Comparison of ENCODE assay signal across 22 mouse cellular contexts in the genomic region with DNA sequence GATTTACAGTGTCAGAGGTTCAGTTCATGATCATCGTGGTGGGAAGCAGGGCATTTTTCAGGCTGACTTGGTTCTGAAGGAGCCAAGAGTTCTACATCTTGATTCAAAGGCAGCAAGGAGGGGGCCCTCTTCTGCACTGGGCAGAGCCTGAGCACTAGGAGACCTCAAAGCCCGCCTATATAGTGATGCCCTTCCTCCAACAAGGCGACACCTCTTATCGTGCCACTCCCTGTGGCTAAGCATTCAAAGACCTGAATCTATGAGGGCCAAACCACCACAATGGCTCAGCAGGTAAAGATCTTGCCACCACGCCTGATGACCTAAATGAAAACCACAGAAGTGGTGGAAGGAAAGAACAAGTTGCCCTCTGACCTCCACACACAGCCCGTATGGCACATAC.
DNase-seq lines count a peak whose midpoint lies in the region; ATAC-seq lines count a peak whose summit lies in the region.
"Had no signal": no experiment of that assay in that cellular context is flagged by ENCODE, and none has a peak within 500 bp of the region (broad histone marks: within the 10 kb centered on the region; RNA-seq: fewer than 3 reads in every experiment).

No protein-coding gene starts in this region.

- no peaks in the 10 kb centered on the region for H3K27me3 ChIP-seq in stomach, embryonic 15.5 days (replicated peaks)
- H3K27me3 ChIP-seq: embryonic facial prominence, embryonic 12.5 days; forebrain, embryonic 13.5 days; forebrain, embryonic 15.5 days; Patski had no signal

- no peak overlapping the region for H3K27ac ChIP-seq in stomach, embryonic 15.5 days
- H3K27ac ChIP-seq: embryonic facial prominence, embryonic 10.5 days; embryonic facial prominence, embryonic 12.5 days; forebrain, embryonic 13.5 days; forebrain, embryonic 15.5 days had no signal

- no peak overlapping the region for H3K4me2 ChIP-seq in stomach, embryonic 15.5 days
- H3K4me2 ChIP-seq: embryonic facial prominence, embryonic 12.5 days; forebrain, embryonic 13.5 days; forebrain, embryonic 15.5 days had no signal

- H3K9me3 ChIP-seq in stomach, embryonic 15.5 days: no peaks in the 10 kb centered on the region
- H3K9me3 ChIP-seq: embryonic facial prominence, embryonic 10.5 days; embryonic facial prominence, embryonic 12.5 days; forebrain, embryonic 13.5 days; forebrain, embryonic 15.5 days; G1E had no signal

- H3K4me3 ChIP-seq in stomach, embryonic 15.5 days (replicated peaks): no peak overlapping the region
- H3K4me3 ChIP-seq: embryonic facial prominence, embryonic 10.5 days; embryonic facial prominence, embryonic 12.5 days; forebrain, embryonic 13.5 days; forebrain, embryonic 15.5 days had no signal

- peak; percentile 17 for DNase-seq in 416B (ENCODE audit: low read depth)
- peak; percentile 2 for DNase-seq in CD4-positive helper T cell, adult 2 months (ENCODE audit: low read depth, low spot score)
- DNase-seq in lung, postnatal 36 days: no peak
- no peak for DNase-seq in lung, postnatal 10 days
- DNase-seq in right cerebral cortex, postnatal 10 days (ENCODE audit: low spot score in 2 of 2): no peak
- DNase-seq: adrenal gland, adult 8-10 months; adrenal gland, postnatal 14 days; adrenal gland, postnatal 36 days; B cell, adult 2 months; cerebellum, adult 11-12 months; cerebellum, adult 2 months; cerebellum, adult 9-10 months; cerebellum, postnatal 25 days; forebrain, postnatal 0 days had no signal

- H3K4me1 ChIP-seq in stomach, embryonic 15.5 days: no peaks in the 10 kb centered on the region
- H3K4me1 ChIP-seq: embryonic facial prominence, embryonic 10.5 days; embryonic facial prominence, embryonic 12.5 days; forebrain, embryonic 13.5 days; forebrain, embryonic 15.5 days had no signal

- peak; percentile 53 for ATAC-seq in stomach, embryonic 15.5 days (ENCODE audit: insufficient read depth, low FRiP score, low read depth)
- ATAC-seq: activated CD4-positive, CD25-positive, alpha-beta regulatory T cell, adult 4 months; forebrain, embryonic 13.5 days; forebrain, embryonic 15.5 days; forebrain, postnatal 0 days; Patski had no signal

- WGBS in stomach, embryonic 15.5 days: 61% methylated on average over 6 of the region's 6 CpGs

- no peak overlapping the region for H3K9ac ChIP-seq in stomach, embryonic 15.5 days
- H3K9ac ChIP-seq: embryonic facial prominence, embryonic 12.5 days; forebrain, embryonic 13.5 days; forebrain, embryonic 15.5 days; forebrain, postnatal 0 days had no signal

- no peaks in the 10 kb centered on the region for H3K36me3 ChIP-seq in stomach, embryonic 15.5 days
- H3K36me3 ChIP-seq: embryonic facial prominence, embryonic 10.5 days; embryonic facial prominence, embryonic 12.5 days; forebrain, embryonic 15.5 days; G1E had no signal

Comparison
In these comparisons a context has a peak if more than half of its experiments do, and no peak if none do; other contexts are left out.
1. DNase-seq: peak in 416B (single experiment) and CD4-positive helper T cell, adult 2 months (single experiment); none in lung, postnatal 36 days (single experiment), lung, postnatal 10 days (single experiment) and right cerebral cortex, postnatal 10 days (0 of 2).